Mouse (Mus musculus) urinary bladder, postnatal 36 days (tissue): Measurements from ENCODE around the gene Med22.
"Not testable (repeated sequence)": the region's sequence is repeated elsewhere in the genome, so short reads cannot be mapped to it uniquely, and the experiment has no call there.

Experiments used
- DNase-seq, 2 experiments: peaks; one replicate each; pipeline ENCODE4 v3.0.0; 2022; ENCODE audit warnings: low spot score in 2 of 2, mixed read lengths in 1 of 2

Gene Med22

DNA sequence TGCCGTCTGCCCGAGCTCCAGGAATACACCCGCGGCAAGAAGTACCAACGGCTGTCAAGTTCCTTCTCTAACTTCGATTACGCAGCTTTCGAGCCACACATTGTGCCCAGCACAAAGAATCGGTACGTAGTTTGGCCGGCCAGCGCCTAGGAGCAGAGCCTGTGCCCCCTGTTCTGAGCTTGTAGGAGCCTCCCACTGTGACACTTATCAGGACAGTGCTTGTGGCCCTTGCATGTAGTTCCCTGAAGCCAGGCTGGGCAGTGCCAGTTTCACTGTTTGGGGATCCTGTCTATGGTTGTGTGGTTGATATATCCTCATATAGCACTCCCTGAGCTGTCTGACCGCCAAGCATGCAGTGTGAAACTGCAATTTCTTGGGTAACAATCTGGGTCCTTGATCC, 6.3 kb upstream of the Med22 start:
- DNase-seq: no peak

DNA sequence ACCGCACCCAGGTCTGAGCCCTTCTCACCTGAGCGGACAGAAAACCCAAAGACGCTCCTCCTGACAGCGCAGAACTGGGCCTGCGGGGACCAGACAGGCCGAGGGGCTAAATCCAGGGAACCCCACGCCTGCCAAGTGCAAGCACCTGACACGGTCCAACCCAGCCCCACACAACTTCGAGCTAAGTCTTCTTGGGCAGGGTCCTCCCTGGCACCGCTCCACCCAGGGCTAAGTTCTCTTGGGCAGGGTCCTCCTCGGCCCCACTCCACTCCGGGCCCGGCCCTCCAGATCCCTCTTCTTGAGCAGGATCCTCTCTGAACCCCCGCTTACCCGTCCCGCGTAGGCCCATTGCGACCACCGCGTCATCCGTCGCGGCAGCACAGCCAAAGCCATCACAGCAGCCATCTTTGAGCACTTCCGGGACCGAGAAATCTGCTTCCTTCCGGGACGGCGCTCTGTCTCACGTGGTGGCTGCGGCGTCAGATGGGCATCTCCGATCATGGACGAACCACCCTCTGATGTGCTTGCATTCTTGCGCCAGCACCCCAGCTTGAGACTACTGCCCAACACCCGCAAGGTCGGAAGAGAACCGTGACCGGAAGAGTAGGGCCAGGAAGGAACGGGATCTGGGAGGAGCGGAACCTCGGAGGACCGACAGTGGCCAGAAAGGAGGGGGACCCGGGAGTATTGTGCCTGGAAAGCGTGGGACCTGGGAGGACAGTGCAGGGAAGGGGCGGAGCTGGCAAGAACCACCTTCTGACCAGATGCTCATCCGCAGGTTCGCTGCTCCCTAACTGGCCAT, 5.7 kb upstream of the Med22 start, which contains the start of the genes Surf2 and Surf1:
Surf2 (plus strand) TSS at position 441 of the 802 bp plus-strand sequence.
Surf1 (minus strand) TSS at position 604 of the 802 bp plus-strand sequence.
- DNase-seq: peak; percentile 75 to 82

DNA sequence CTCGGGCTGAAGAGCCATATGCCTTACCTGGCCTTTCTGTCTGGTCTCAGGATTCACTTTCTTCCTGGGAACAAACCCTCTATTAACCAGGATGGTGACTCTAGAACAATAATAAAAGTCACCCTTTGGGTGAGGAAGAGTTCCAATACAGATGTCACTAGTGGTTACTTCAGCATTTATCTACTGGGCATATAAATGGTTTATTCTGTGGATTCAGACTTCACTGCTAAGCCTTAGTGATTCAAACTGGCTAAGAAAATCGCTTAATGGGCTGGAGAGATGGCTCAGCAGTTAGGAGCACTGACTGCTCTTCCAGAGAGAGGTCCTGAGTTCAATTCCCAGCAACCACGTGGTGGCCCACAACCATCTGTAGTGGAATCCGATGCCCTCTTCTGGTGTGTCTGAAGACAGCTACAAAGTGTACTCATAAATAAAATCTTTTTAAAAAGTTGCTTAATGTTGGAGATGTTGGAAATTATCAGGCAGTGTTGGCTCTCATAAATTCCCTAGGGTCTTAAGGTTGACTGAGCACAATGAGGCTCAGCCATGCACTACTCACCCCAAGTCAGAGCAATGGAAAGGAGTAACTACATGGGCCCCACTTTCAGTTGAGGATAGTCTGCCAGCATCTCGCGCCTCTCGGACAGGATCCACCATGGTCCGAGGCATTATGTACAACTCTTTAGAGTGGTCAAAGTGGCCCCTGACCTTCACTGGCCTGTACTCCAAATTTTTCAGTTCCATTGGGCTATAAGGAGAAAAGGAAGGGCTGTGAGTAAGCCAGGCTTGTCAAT, 3.9 kb upstream of the Med22 start:
- no peak for DNase-seq

DNA sequence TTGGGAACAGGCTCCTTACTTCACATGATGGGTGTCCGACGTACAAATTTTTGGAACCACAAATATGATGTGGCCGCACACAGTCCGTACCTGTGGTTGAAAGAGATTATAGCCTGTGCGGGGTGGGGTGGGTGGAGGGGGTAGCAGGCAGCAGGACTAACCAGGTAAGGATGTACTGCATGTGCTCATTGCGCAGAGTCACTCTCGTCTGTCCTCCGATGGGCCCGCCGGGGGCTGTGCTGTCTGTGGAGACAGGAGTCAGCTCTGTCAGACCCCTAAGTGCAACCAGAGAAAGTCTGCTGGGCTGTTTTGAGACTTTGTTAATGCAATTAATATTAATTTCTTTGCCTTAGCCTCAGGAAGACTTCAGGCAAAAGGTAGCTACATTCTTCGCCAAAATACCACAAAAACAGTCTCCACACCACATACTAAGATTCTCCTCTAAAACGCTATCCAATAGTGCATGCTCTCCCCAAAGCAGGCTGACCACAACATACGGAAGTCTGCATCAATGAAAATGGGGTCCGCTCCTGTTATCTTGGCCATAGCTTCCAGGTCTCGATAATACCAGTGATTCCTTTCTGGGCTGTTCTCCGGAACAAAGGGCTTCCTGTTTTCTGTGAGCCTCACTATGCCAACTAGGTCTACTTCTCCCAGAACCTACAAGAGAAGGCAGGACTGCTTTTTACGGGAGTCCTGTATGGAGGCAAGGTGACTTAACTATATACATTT, 3.1 kb upstream of the Med22 start:
- DNase-seq: no peak

DNA sequence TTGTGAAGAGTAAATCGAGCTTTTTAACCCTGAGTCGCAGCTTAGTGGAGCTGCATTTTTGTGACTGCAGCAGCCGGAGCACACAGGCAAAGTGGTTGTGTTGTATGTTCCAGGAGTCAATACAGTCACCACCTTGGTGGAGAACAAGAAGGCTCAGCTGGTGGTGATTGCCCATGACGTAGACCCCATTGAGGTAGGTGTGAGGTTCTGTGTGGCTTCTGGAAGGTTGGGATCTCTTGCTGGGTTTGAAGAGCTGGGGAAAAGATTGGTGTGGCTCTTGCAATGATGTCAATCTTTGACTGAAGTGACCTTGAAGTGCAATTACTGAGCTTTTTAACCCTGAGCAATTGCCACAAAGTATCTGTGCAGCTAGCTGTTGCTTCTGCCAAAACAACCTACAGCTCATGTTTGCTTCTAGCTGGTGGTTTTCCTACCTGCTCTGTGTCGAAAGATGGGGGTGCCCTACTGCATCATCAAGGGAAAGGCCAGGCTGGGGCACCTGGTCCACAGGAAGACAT, 1.8 kb upstream of the Med22 start:
- no peak for DNase-seq

DNA sequence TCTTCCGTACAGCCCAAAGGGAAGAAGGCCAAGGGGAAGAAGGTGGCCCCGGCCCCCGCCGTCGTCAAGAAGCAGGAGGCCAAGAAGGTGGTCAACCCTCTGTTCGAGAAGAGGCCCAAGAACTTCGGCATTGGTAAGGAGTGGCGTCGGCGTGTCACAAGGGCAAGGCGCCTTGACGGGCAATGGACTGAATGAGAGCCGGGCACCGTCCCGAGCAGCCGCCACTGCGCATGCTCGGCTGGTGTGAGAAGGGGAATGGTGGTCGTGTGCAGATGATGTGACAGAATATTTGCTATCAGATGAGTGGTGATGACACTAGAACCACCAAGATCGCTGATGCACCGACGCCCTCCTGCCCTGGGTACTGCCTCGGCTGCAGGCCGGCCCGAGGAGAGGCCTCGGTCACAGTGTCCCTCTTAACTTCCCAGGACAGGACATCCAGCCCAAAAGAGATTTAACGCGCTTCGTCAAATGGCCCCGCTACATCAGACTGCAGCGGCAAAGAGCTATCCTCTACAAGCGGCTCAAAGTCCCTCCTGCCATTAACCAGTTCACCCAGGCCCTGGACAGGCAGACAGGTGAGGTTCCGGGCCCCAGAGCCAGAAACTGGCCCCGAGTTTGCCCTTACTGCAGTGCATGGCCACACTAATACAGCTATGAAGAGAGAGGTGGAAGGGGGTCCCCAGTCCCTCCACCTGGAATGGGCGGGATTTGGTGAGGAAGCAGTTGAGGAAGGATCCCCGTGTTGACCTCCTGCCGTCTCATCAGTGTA, 703 bp upstream of the Med22 start:
- peak in 1 of 2 experiments; percentile 31 for DNase-seq

DNA sequence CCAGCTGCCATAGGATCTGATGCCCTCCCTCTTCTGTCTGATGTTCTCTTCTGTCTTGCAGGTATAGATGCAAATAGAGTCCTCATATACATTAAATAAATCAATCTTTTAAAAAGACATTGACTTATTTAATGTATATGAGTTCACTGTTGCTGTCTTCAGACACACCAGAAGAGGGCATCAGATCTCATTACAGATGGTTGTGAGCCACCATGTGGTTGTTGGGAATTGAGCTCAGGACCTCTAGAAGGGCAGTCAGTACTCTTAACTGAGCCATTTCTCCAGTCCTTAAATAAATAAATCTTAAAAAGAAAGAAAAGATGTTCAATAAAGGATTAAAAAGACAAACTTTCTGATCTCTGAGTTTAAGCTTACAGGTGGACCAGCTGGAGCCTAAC, 1.1 kb downstream of the Med22 start:
- no peak for DNase-seq

DNA sequence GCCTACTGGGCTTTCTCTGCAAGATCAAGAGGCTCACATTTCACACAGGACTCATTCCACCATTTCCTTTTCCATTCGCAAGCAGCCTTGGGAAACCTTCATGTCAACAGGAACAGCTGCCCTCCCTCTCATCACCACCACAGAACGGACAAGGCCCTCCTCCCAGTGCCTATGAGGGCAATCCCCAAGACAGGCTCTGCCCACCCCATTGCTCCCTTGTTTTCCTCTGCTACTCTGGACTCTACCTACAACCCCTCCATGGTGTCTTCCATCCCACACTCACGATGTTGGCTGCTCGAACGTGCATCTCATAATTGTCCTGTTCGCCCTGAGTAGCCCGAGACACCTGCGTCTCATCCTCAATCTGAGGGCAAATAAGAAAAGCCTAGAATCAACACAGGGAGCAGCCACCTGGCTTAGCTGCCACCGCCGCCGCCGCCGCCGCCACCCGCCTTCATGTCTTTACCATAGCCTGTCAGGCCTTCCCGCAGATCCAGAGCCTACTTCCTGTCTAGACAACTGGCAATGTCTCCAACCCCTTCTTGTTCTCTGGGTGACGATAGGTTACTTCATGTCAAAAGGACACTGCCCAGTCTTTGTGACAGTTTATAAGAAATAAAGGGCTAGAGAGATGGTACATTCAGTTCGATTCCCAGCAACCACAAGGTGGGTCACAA, 1.6 kb downstream of the Med22 start:
- DNase-seq: no peak

DNA sequence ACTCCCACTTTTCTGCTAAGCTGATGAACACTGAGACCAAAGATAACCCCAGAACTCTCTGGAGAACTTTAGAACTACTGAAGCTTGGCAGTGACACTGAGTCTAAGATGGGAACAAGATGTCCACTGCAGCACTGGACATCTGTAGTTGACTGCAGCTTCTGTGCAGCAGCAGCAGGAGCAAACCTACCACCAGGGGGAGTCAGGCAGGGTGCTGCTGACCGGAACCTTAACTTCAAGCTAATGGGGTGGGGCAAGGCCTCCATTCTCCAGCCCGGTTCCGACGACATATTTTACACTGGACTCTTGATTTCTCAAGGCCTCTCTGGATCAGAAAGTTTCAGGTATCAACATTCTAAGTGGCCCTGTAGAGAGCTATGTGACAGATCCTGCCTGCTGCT, 3.4 kb downstream of the Med22 start:
- DNase-seq: peak in 1 of 2 experiments; percentile 32

DNA sequence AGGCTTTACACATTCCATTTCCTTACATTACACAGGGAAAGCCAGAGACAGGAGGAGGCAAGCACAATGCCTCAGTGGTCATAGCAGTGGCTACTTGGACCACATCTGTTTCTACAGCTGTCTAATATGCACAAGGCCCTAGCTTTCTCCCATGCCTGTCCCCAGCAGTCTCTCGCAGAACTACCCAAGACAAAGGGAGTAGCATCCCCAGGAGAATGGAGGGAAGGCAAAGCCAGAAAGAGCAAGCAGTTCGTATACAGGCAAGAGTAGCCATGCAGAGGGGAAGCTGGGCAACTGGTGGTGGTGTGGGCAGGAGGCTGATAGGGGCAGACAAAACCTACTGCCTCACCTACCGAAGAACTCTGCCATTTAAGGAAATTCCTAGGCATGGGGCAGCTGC, 4.0 kb downstream of the Med22 start:
- no peak for DNase-seq

DNA sequence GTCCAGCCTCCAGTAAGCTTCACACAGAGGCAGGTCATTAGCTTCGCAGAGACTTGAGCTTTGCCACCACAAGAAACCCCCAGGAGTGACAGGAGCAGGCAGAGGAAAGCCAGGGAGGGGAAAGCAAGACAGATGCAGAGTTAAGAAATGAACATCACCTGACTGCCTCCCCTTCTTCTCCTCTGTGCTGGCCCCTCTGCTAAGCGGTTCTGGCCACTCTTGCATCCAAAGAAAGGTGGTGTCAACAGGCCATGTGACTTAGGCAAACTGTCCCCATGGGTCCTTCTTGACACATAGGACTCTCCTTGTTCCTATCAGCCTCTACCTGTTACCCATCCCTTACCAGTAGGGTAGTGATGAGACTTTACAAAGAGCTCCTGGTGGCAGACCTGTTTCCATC, 4.5 kb downstream of the Med22 start:
- no peak for DNase-seq

DNA sequence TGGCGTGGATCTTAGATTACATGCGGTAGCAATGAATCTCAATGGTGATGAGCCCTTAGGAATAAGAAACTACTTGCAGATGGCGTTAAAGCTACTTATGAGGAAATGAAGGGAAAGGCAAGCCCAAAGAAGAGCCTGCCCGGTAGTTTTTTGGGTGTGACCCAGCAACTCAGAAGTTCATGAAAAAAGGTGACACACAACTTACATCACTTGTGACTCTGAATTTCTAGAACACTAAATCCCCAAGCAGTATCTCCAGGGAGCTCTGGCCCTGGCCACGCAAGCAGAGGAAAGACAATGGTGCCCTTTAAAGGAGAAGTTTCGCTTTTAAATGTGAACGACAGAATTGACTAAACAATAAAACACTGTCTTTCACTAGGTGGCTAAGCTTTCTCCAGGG, 7.2 kb downstream of the Med22 start:
- DNase-seq: no peak

DNA sequence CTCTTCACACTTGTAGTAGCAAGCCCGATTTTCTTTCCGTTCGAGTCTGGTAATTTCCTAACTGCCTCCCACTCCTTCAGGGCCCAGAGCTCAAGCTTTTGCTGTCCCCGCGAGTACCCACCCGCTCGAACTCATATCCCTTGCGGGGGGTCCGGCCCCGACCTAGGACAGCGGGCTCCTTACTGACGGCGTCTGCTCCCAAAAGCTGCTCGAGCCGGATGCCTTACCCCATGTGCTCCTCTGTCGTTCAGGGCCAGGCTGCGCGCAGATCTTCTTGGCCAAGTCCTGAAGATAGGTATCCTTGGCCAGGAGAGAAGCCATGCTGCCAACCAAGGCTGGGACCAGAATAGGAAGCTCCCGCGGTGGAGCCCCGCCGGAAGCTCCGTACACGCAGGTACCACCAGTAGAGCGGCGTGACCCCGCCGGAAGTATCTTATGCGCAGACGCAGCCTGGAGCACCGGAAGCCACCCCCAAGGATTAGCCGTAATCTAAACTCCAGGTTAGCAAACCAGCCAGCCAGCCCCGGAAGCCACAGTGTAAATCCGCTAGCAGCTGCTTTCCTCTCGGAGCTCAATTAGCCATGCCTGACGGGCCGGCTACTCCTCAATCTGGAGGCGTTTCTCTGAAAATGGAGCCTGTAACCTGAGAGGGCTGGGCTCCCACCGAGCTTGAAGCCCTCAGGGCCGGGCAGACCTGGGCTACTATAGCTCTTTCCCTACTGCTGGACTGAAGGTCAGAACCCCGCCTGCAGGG, 7.8 kb downstream of the Med22 start, which contains the start of gene Surf6:
Surf6 (minus strand) TSS at position 413 of the 754 bp plus-strand sequence.
- peak; percentile 94 to 96 for DNase-seq

DNA sequence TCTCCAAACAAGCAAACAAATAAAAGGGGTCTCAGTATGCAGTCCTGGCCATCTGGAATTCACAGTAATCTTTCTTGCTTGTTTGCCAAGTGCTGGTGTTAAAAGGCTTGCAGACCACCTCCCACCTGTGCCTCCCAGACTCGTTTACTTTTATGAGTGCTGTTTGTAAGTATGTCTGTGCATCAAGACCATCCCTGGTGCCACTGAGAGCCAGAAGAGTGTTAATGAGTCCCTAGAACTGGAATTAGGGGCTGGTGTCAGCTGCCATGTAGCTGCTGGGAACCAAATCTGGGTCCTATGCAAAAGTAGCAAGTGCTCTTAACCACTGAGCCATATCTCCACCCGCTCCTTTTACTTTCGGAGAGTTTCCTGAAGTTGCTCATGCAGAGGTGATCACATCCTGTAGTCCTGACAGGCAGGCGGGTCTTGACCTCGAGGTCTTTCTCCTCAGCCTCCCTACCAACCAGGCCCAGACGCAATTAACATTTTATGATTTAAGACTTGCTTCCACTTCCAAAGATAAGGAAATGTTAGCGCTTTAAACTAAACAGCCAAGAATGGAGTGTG, 8.6 kb downstream of the Med22 start:
- DNase-seq: no peak

DNA sequence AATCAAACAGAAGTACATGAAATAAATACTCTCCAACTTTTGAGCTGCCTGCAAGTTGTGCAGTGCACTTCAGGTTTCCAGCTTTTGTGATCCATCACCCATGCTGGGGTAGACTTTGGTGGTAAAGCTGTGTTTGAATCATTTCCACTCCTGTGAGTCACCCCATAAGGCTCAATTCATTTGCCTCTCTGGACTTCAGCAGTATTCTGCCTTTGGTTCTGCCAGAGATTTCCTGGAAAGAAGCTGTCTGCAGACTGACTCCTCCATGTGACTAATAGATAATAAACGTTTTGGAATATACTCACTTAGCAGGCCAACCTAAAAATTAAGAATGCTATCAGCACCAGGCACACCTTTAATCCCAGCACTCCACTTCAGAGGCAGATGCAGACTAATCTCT, 9.7 kb downstream of the Med22 start:
- no peak for DNase-seq

DNA sequence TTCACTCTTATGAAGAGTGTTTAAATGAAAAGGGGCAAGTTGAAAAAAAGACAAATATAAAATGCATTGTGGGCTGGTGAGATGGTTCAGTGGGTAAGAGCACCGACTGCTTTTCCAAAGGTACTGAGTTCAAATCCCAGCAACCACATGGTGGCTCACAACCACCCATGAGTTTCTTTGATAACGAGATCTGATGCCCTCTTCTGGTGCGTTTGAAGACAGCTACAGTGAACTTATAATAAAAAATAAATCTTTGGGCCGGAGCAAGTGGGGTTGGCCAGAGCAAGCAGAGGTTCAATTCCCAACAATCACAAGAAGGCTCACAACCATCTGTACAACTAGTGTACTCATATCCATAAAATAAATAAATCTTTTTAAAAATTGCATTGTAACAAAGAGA, 14.6 kb downstream of the Med22 start:
- no peak for DNase-seq

DNA sequence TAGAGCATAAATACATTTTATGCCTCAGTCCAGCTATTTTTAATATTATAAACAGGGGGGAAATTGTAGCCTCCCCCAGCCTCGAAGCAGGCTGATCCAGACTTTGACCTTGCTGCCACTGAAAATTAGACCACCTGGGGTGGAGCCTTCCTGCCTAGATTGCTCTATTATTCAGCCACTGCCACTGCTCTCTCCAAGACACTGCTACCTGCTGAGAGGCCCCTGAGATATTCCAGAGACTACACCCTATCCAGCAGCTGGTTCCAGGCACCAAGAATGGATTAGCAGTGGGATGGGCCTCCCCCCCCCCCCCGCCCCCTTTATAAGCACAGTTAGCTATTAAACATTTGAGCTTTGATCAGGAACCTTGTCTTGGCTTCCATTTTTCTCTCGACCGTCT, 24.3 kb downstream of the Med22 start:
- not testable (repeated sequence) for DNase-seq

DNA sequence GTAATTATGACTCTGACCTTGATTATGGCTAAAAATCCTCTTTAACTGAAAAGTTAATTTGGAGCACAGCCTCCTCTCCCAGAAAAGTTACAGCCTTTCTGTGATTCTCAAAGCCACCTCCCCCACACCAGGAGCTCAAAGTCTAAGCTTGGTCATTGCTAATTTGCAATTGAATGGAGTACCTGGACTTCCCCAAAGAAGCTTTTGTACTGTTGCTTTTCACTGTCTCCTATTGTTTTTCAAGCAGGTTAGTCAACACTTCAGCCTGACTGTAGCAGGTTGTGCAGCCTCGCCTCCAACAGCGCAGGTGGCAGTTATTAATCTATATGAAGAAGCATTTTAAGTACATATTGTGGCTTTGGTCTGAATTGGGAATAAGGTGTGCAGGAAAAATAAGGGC, 24.9 kb downstream of the Med22 start:
- DNase-seq: not testable (repeated sequence)

DNA sequence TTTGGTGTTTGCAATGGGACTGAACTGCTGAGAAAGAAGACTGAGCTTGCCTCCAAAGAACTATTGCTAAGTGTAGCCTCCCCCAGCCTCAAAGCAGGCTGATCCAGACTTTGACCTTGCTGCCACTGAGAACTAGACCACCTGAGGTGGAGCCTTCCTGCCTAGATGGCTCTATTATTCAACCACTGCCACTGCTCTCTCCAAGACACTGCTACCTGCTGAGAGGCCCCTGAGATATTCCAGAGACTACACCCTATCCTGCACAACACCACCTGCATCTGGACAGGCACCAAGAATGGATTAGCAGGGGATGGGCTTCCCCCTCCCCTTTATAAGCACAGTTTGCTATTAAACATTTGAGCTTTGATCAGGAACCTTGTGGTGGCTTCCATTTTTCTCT, 31.9 kb downstream of the Med22 start:
- DNase-seq: no peak
